Mouse (Mus musculus): ENCODE results near the gene Atp6v1g2.

GRCm38 (mm10) chr17:35201128-35201527 lies 32.3 kb upstream of the Atp6v1g2 start:
- TF ChIP-seq POLR2A (IDR thresholded peaks at IDR 0.05; ENCODE audit: borderline replicate concordance, low read depth, low read length), result no peak
- no peak for TF ChIP-seq CTCF (IDR thresholded peaks at IDR 0.05; ENCODE audit: low read depth, low read length)

Data from bone marrow macrophage, adult 2 months (primary cell).